Mouse (Mus musculus) midbrain, embryonic 14.5 days (tissue): ENCODE results near the gene Prdm1. TPM values are rescaled to one million over a fixed set of nuclear protein-coding genes. Genes with fewer than 3 reads are reported as not detected.

Experiments
- ATAC-seq: fragments of 200-750 bp; cut with Nextera tagmentation; 2 replicates; pipeline ENCODE4 v1.8.0; 2017; ENCODE audit warnings: moderate number of reproducible peaks, moderate library complexity; ENCODE audit not compliant: low FRiP score, low TSS enrichment
- DNase-seq: peaks from one replicate; pipeline ENCODE4 v3.0.0-alpha.2; 2015
- H3K27ac ChIP-seq: fragments of 300-500 bp; sonication (generic); replicated peaks from 2 replicates; pipeline ENCODE4 v1.5.1; 2014; ENCODE audit warnings: mild to moderate bottlenecking, low read depth, low read length, moderate library complexity
- H3K27me3 ChIP-seq: fragments of 300-500 bp; sonication (generic); 2 replicates; pipeline ENCODE4 v1.6.1; 2014; ENCODE audit warnings: low read length, control low read depth, mixed read lengths; ENCODE audit not compliant: control insufficient read depth, insufficient read depth
- H3K36me3 ChIP-seq: fragments of 300-500 bp; sonication (generic); 2 replicates; pipeline ENCODE4 v1.6.1; 2014; ENCODE audit warnings: low read length, control low read depth; ENCODE audit not compliant: control insufficient read depth, insufficient read depth
- H3K4me1 ChIP-seq: fragments of 300-500 bp; sonication (generic); 2 replicates; pipeline ENCODE4 v1.6.1; 2014; ENCODE audit warnings: mild to moderate bottlenecking, antibody characterized with exemption, low read length, control low read depth; ENCODE audit not compliant: control insufficient read depth, insufficient read depth
- H3K4me2 ChIP-seq: fragments of 300-500 bp; sonication (generic); 2 replicates; pipeline ENCODE4 v1.6.1; 2014; ENCODE audit warnings: mild to moderate bottlenecking, low read length, moderate library complexity
- H3K4me3 ChIP-seq: fragments of 300-500 bp; sonication (generic); replicated peaks from 2 replicates; pipeline ENCODE4 v1.5.1; 2014; ENCODE audit warnings: low read depth, low read length
- H3K9ac ChIP-seq: fragments of 300-500 bp; sonication (generic); replicated peaks from 2 replicates; pipeline ENCODE4 v1.6.1; 2014; ENCODE audit warnings: mild to moderate bottlenecking, low read length, moderate library complexity
- H3K9me3 ChIP-seq: fragments of 300-500 bp; sonication (generic); 2 replicates; pipeline ENCODE4 v1.6.1; 2016; ENCODE audit warnings: low read length, control low read depth, mixed read lengths; ENCODE audit not compliant: control insufficient read depth
- WGBS: fragments of 180-500 bp; shearing (Covaris S2); extraction: QIAGEN DNeasy Blood & Tissue Kit; methylation state at CpG from one replicate; pipeline ENCODE4 v1.1.7; 2014; 5-methylcytosine and 5-hydroxymethylcytosine counted together
- polyA plus RNA-seq: library from polyadenylated mRNA; unstranded; fragments of >200 nt; fragmentation: Nextera tagmentation; extraction: Ambion mirVana; gene quantifications from 2 replicates; pipeline ENCODE4 v1.2.1, GENCODE M21; 2014

The Prdm1 gene
- polyA plus RNA-seq, 1 experiment from 2014 or later = 0.97 TPM

GRCm38 (mm10) chr10:44429177-44429888 is 99.0 kb downstream of the Prdm1 start:
- ATAC-seq (no peak), DNase-seq (no peak)
- no peaks in the 10 kb centered on the region for H3K9me3 ChIP-seq
- H3K27me3 ChIP-seq = peaks cover 4% of the 10 kb centered on the region; the same call in 1 of the 2 replicates
- H3K4me3 ChIP-seq = no peak overlapping the region
- 89% methylated on average over 14 of the region's 14 CpGs for WGBS
- H3K4me2 ChIP-seq = no peak overlapping the region
- no peaks in the 10 kb centered on the region for H3K36me3 ChIP-seq
- H3K4me1 ChIP-seq = 0 out of 2 replicates have a peak, but pooled peaks cover 3% of the 10 kb centered on the region
- H3K27ac ChIP-seq = no peak overlapping the region
- H3K9ac ChIP-seq = no peak overlapping the region

- peak; percentile 53; the same call in 1 of the 2 replicates for ATAC-seq
- Histone ChIP-seq H3K27ac (no peak overlapping the region), H3K36me3 (no peaks in the 10 kb centered on the region), H3K9me3 (no peaks in the 10 kb centered on the region), H3K4me3 (no peak overlapping the region), H3K27me3 (peaks cover 4% of the 10 kb centered on the region; the same call in 1 of the 2 replicates), H3K4me1 (0 out of 2 replicates have a peak, but pooled peaks cover 3% of the 10 kb centered on the region), H3K4me2 (no peak overlapping the region), H3K9ac (no peak overlapping the region)
- 13% methylated on average over 12 of the region's 12 CpGs for WGBS
- DNase-seq = peak; percentile 17
These were observed 100.4 kb downstream of the Prdm1 start for GRCm38 (mm10) chr10:44427891-44428361.

GRCm38 (mm10) chr10:44427426-44427825 is 100.9 kb downstream of the Prdm1 start:
- H3K4me3 ChIP-seq = no peak overlapping the region
- no peaks in the 10 kb centered on the region for H3K36me3 ChIP-seq
- no peaks in the 10 kb centered on the region for H3K9me3 ChIP-seq
- DNase-seq (no peak), ATAC-seq (no peak)
- no peak overlapping the region for H3K27ac ChIP-seq
- H3K4me1 ChIP-seq = 0 out of 2 replicates have a peak, but pooled peaks cover 3% of the 10 kb centered on the region
- no peak overlapping the region for H3K4me2 ChIP-seq
- no peak overlapping the region for H3K9ac ChIP-seq
- H3K27me3 ChIP-seq = peaks cover 4% of the 10 kb centered on the region; the same call in 1 of the 2 replicates
- WGBS = 64% methylated on average over 11 of the region's 11 CpGs

- 0 out of 2 replicates have a peak, but pooled peaks cover 3% of the 10 kb centered on the region for H3K4me1 ChIP-seq
- no peak overlapping the region for H3K9ac ChIP-seq
- H3K27me3 ChIP-seq = no peaks in the 10 kb centered on the region
- no peak overlapping the region for H3K4me2 ChIP-seq
- no peak for DNase-seq
- no peaks in the 10 kb centered on the region for H3K9me3 ChIP-seq
- no peak for ATAC-seq
- no peaks in the 10 kb centered on the region for H3K36me3 ChIP-seq
- 85% methylated on average over 6 of the region's 6 CpGs for WGBS
- H3K27ac ChIP-seq = no peak overlapping the region
- no peak overlapping the region for H3K4me3 ChIP-seq
These were observed 103.3 kb downstream of the Prdm1 start for GRCm38 (mm10) chr10:44425013-44425412.

- Histone ChIP-seq H3K4me2 (no peak overlapping the region), H3K27ac (no peak overlapping the region), H3K4me1 (no peaks in the 10 kb centered on the region), H3K27me3 (no peaks in the 10 kb centered on the region), H3K9me3 (no peaks in the 10 kb centered on the region), H3K36me3 (no peaks in the 10 kb centered on the region), H3K9ac (no peak overlapping the region), H3K4me3 (no peak overlapping the region)
- DNase-seq (no peak), ATAC-seq (no peak)
- 72% methylated on average over 1 of the region's 1 CpGs for WGBS
These were observed 106.4 kb downstream of the Prdm1 start for GRCm38 (mm10) chr10:44421896-44422295.

GRCm38 (mm10) chr10:44420211-44420610 is 108.1 kb downstream of the Prdm1 start:
- Histone ChIP-seq H3K9ac (no peak overlapping the region), H3K36me3 (no peaks in the 10 kb centered on the region), H3K4me3 (no peak overlapping the region), H3K27ac (no peak overlapping the region), H3K9me3 (no peaks in the 10 kb centered on the region), H3K4me1 (no peaks in the 10 kb centered on the region), H3K4me2 (no peak overlapping the region), H3K27me3 (no peaks in the 10 kb centered on the region)
- no peak for DNase-seq
- WGBS = 86% methylated on average over 3 of the region's 3 CpGs
- ATAC-seq = no peak

GRCm38 (mm10) chr10:44418901-44419300 is 109.4 kb downstream of the Prdm1 start:
- Histone ChIP-seq H3K4me3 (no peak overlapping the region), H3K4me1 (no peaks in the 10 kb centered on the region), H3K4me2 (no peak overlapping the region), H3K9me3 (no peaks in the 10 kb centered on the region), H3K36me3 (no peaks in the 10 kb centered on the region), H3K27ac (no peak overlapping the region), H3K9ac (no peak overlapping the region), H3K27me3 (no peaks in the 10 kb centered on the region)
- ATAC-seq (no peak), DNase-seq (no peak)
- WGBS = 75% methylated on average over 2 of the region's 2 CpGs

GRCm38 (mm10) chr10:44415576-44415975 is 112.7 kb downstream of the Prdm1 start:
- 74% methylated on average over 3 of the region's 3 CpGs for WGBS
- no peak for DNase-seq
- H3K9me3 ChIP-seq = no peaks in the 10 kb centered on the region
- H3K27me3 ChIP-seq = no peaks in the 10 kb centered on the region
- H3K4me1 ChIP-seq = no peaks in the 10 kb centered on the region
- no peaks in the 10 kb centered on the region for H3K36me3 ChIP-seq
- no peak for ATAC-seq
- no peak overlapping the region for H3K9ac ChIP-seq
- H3K4me3 ChIP-seq = no peak overlapping the region
- no peak overlapping the region for H3K4me2 ChIP-seq
- no peak overlapping the region for H3K27ac ChIP-seq

- Histone ChIP-seq H3K27ac (no peak overlapping the region), H3K4me3 (no peak overlapping the region), H3K4me1 (no peaks in the 10 kb centered on the region), H3K9ac (no peak overlapping the region), H3K27me3 (no peaks in the 10 kb centered on the region), H3K36me3 (no peaks in the 10 kb centered on the region), H3K4me2 (no peak overlapping the region), H3K9me3 (no peaks in the 10 kb centered on the region)
- no peak for ATAC-seq
- WGBS = 71% methylated on average over 11 of the region's 11 CpGs
- DNase-seq = no peak
These were observed 118.3 kb downstream of the Prdm1 start for GRCm38 (mm10) chr10:44409958-44410357.
